Mouse (Mus musculus) erythroid progenitor cell, adult 5-6 weeks (primary cell): ENCODE data around the gene Thg1l. TPM values are rescaled to one million over a fixed set of nuclear protein-coding genes. Genes with fewer than 3 reads are reported as not detected.

Experiments used
- total RNA-seq, 2 experiments: library from RNA; stranded (forward) in 1 of 2; stranded (reverse) in 1 of 2; fragments of 150-400 nt in 1 of 2; fragments of 186-747, 209-891 nt in 1 of 2; gene quantifications; 2 replicates each; pipeline versions ENCODE4 v1.2.3 to v1.2.4; 2015 to 2017; ENCODE audit warnings: low replicate concordance in 2 of 2

Thg1l gene
- total RNA-seq, 2 experiments from 2014 or later, result 1.5 to 1.7 TPM

Other genes starting within 250 kb of the Thg1l start
- gene Clint1, start 103.4 kb downstream of the Thg1l start, total RNA-seq (2015; ENCODE audit: low replicate concordance), result 34.6 and 36.9 TPM in 2 replicates
- 32.9 and 46.5 TPM in 2 replicates for gene Clint1, start 103.4 kb downstream of the Thg1l start, total RNA-seq (2017; ENCODE audit: low replicate concordance)
- gene Lsm11, start 10.6 kb downstream of the Thg1l start, total RNA-seq (2015; ENCODE audit: low replicate concordance), result 0.42 and 0.72 TPM in 2 replicates
- gene Lsm11, start 10.6 kb downstream of the Thg1l start, total RNA-seq (2017; ENCODE audit: low replicate concordance), result 1.3 and 1.6 TPM in 2 replicates
- gene Sox30, start 24.8 kb upstream of the Thg1l start, total RNA-seq (2015; ENCODE audit: low replicate concordance), result not detected in 2 replicates
- not detected in 2 replicates for gene Sox30, start 24.8 kb upstream of the Thg1l start, total RNA-seq (2017; ENCODE audit: low replicate concordance)
- gene Gm12166, start 96.8 kb upstream of the Thg1l start, total RNA-seq (2015; ENCODE audit: low replicate concordance), result 1.7 and 8.3 TPM in 2 replicates
- not detected in 2 replicates for gene Gm12166, start 96.8 kb upstream of the Thg1l start, total RNA-seq (2017; ENCODE audit: low replicate concordance)
- gene Adam19, start 100.5 kb upstream of the Thg1l start, total RNA-seq (2015; ENCODE audit: low replicate concordance), result 1.7 and 4.7 TPM in 2 replicates
- gene Adam19, start 100.5 kb upstream of the Thg1l start, total RNA-seq (2017; ENCODE audit: low replicate concordance), result 2.4 and 4.1 TPM in 2 replicates
- gene Nipal4, start 211.0 kb upstream of the Thg1l start, total RNA-seq (2015; ENCODE audit: low replicate concordance), result not detected in 2 replicates
- gene Nipal4, start 211.0 kb upstream of the Thg1l start, total RNA-seq (2017; ENCODE audit: low replicate concordance), result not detected in 2 replicates